Mouse (Mus musculus) ES-Bruce4 (cell line): ENCODE measurements around the gene Nob1.

ENCODE experiments used
- CTCF ChIP-seq: IDR thresholded peaks from one replicate; pipeline ENCODE4 v1.8.1; 2011; ENCODE audit warnings: low read depth, low read length
- EP300 ChIP-seq: IDR thresholded peaks from 2 replicates; pipeline ENCODE4 v1.6.1; 2011; ENCODE audit warnings: low read depth, low read length; ENCODE audit not compliant: insufficient read depth
- POLR2A ChIP-seq: IDR thresholded peaks from one replicate; pipeline ENCODE4 v1.8.1; 2011; ENCODE audit warnings: low read length; ENCODE audit not compliant: insufficient read depth

- TF ChIP-seq POLR2A: no peak
- no peak for TF ChIP-seq CTCF
- no peak for TF ChIP-seq EP300
Measured at GRCm38 (mm10) chr8:107405935-107406334, 18.9 kb downstream of the Nob1 start.
